Mouse (Mus musculus) lung, embryonic 16.5 days (tissue): ENCODE measurements at regions not wholly inside any gene's neighbourhood (a gene's known extent, or its start where the extent isn't known, plus 50 kb on each side); places are given as distances from the start of the nearest gene placed in this dataset.
A peak's percentile ranks its signal among the peaks of the same experiment; 100 is the strongest.

Experiments
- ATAC-seq: fragments of 200-750 bp; cut with Nextera tagmentation; 2 replicates; pipeline ENCODE4 v1.8.0; 2017; ENCODE audit warnings: low read depth, mild to moderate bottlenecking, moderate library complexity
- H3K27ac ChIP-seq: fragments of 300-500 bp; sonication (generic); 2 replicates; pipeline ENCODE4 v1.5.1; 2014; ENCODE audit warnings: mild to moderate bottlenecking, control low read depth, low read length
- H3K27me3 ChIP-seq: fragments of 300-500 bp; sonication (generic); 2 replicates; pipeline ENCODE4 v1.6.1; 2014; ENCODE audit warnings: low read depth, low read length, mixed read lengths; ENCODE audit not compliant: control insufficient read depth, insufficient read depth
- H3K36me3 ChIP-seq: fragments of 300-500 bp; sonication (generic); 2 replicates; pipeline ENCODE4 v1.6.1; 2014; ENCODE audit warnings: low read length; ENCODE audit not compliant: control insufficient read depth, insufficient read depth
- H3K4me1 ChIP-seq: fragments of 300-500 bp; sonication (generic); replicated peaks from 2 replicates; pipeline ENCODE4 v1.6.1; 2014; ENCODE audit warnings: low read length, mixed read lengths; ENCODE audit not compliant: control insufficient read depth, insufficient read depth
- H3K4me2 ChIP-seq: fragments of 300-500 bp; sonication (generic); 2 replicates; pipeline ENCODE4 v1.6.1; 2014; ENCODE audit warnings: low read depth, low read length, control low read depth
- H3K4me3 ChIP-seq: fragments of 300-500 bp; sonication (generic); 2 replicates; pipeline ENCODE4 v1.5.1; 2014; ENCODE audit warnings: mild to moderate bottlenecking, low read length, control low read depth
- H3K9ac ChIP-seq: fragments of 300-500 bp; sonication (generic); 2 replicates; pipeline ENCODE4 v1.6.1; 2014; ENCODE audit warnings: low read length, control low read depth
- H3K9me3 ChIP-seq: fragments of 300-500 bp; sonication (generic); 2 replicates; pipeline ENCODE4 v1.6.1; 2016; ENCODE audit warnings: low read length; ENCODE audit not compliant: control insufficient read depth
- WGBS: fragments of 180-500 bp; shearing (Covaris S2); extraction: QIAGEN DNeasy Blood & Tissue Kit; methylation state at CpG from one replicate; pipeline ENCODE4 v1.1.7; 2014; 5-methylcytosine and 5-hydroxymethylcytosine counted together

DNA sequence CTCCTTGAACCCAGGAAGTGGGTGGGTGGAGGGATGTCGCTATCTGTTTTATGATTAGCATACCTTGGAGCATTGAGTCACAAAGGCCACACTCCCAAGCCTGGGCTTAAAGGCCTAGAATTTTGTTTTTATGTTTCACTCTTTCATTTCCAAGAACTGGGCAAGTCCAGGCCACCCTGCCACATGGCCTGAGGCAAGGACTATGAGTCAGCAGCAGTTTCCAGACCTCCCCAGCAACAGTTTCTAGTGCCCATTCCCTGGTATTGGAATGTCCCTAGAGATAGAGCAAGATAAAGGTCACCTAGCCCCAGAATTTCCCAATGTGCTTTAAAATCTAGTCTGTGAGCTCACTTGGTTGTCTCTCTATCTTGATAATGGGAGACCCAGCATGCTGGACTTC is 178.0 kb downstream of the Samd5 start:
- WGBS: 88% methylated on average over 1 of the region's 1 CpGs
- H3K4me1 ChIP-seq: 0 out of 2 replicates have a peak, but pooled peaks cover 2% of the 10 kb centered on the region
- H3K27ac ChIP-seq: no peak overlapping the region
- ATAC-seq: no peak
- H3K4me3 ChIP-seq: no peak overlapping the region
- H3K27me3 ChIP-seq: no peaks in the 10 kb centered on the region
- no peak overlapping the region for H3K4me2 ChIP-seq
- H3K9me3 ChIP-seq: no peaks in the 10 kb centered on the region
- no peak overlapping the region for H3K9ac ChIP-seq
- no peaks in the 10 kb centered on the region for H3K36me3 ChIP-seq

DNA sequence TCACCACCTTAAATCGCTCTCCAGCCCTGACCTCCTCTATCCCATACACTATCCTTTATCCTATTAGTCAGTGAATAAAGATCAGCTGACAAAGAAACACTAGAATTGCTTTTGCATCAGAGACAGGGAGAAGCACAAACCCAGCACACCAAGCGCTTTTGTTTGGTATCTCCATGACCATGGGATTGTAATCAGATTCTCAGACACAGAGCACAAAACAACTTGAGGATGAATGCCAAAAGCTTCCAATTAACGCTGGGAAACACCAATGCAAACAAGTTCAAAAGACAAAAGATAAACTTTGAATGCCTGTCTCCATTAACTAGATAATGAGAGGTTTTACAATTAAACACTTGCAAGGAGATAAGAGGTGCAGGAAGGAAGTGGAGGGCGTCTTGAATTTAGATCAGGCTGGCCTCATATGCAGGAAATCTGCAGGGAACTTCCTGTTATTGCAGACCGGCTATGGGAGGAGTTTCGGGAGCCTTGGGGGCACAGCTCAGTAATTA is 179.8 kb downstream of the Samd5 start:
- H3K36me3 ChIP-seq: no peaks in the 10 kb centered on the region
- peak; percentile 69 for ATAC-seq
- H3K4me3 ChIP-seq: no peak overlapping the region
- H3K4me1 ChIP-seq: 0 out of 2 replicates have a peak, but pooled peaks cover 2% of the 10 kb centered on the region
- peak overlapping the region; percentile 27; the same call in 1 of the 2 replicates for H3K27ac ChIP-seq
- WGBS: 25% methylated on average over 6 of the region's 6 CpGs
- H3K9me3 ChIP-seq: no peaks in the 10 kb centered on the region
- no peaks in the 10 kb centered on the region for H3K27me3 ChIP-seq
- H3K9ac ChIP-seq: no peak overlapping the region
- H3K4me2 ChIP-seq: no peak overlapping the region

DNA sequence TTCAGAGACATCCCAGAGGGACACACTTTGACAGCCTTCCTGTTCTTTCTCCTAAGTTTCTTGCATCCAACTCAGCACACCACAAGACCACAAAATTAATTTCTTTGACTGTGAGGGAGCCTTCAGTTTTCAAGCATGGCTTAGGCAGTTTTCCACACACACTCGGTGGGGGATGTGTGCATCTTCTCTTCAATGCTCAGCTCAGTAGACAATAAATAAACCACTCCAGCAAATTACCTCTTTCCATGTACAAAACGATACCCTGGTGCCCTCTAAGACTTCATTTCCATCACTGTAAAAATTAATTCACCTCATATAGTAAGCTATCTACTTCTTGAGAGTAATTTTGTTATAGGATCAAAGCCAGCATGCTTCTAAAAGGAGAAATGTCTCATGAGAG is 184.6 kb downstream of the Samd5 start:
- H3K4me3 ChIP-seq: no peak overlapping the region
- 0 out of 2 replicates have a peak, but pooled peaks cover 2% of the 10 kb centered on the region for H3K4me1 ChIP-seq
- no peaks in the 10 kb centered on the region for H3K9me3 ChIP-seq
- H3K9ac ChIP-seq: no peak overlapping the region
- no peak overlapping the region for H3K27ac ChIP-seq
- H3K36me3 ChIP-seq: no peaks in the 10 kb centered on the region
- H3K4me2 ChIP-seq: no peak overlapping the region
- no peaks in the 10 kb centered on the region for H3K27me3 ChIP-seq
- ATAC-seq: no peak
- WGBS: 73% methylated on average over 2 of the region's 2 CpGs

DNA sequence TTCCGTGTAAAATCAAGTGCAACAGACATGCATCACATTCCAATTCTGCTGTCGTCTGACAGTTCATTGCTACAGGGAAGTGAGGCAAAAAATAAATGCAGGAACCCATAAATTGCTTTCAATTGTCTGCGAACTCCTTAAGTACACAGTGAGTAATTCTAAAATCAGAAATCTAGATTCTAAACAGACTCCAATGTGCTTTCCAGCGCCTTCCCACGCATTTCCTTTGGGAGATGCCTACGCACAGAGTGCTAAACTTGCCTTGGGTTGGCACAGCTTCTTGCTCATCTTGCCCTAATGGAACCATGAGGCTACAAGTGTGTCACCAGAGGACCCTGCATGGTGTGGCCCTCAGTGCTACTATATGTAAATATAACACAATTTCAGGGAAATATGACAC is 212.6 kb downstream of the Samd5 start:
- Histone ChIP-seq H3K36me3 (no peaks in the 10 kb centered on the region), H3K27ac (no peak overlapping the region), H3K4me2 (no peak overlapping the region), H3K4me3 (no peak overlapping the region), H3K9me3 (no peaks in the 10 kb centered on the region), H3K9ac (no peak overlapping the region), H3K4me1 (no peaks in the 10 kb centered on the region), H3K27me3 (no peaks in the 10 kb centered on the region)
- ATAC-seq: no peak
- WGBS: 62% methylated on average over 6 of the region's 6 CpGs

DNA sequence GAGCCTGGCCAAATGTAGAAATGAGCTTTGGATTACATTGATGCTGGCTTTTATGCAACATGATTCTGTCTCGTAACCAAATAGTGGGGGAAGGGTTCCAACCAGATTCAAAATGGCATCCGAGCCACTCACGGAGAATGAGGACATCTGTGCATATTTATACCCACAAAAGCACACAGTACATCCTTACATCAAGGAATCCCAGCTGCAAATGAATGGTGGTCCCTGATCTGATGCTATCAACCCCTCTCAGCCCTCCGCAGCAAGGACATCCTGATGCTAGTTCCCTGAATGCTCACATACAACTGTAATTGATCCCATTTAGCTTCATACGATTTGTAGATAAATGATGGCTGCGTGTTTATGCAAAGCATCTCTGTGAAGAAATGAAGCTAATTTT is 215.9 kb downstream of the Samd5 start:
- 88% methylated on average over 6 of the region's 6 CpGs for WGBS
- no peaks in the 10 kb centered on the region for H3K27me3 ChIP-seq
- no peak for ATAC-seq
- no peak overlapping the region for H3K9ac ChIP-seq
- no peaks in the 10 kb centered on the region for H3K4me1 ChIP-seq
- no peaks in the 10 kb centered on the region for H3K9me3 ChIP-seq
- H3K4me2 ChIP-seq: no peak overlapping the region
- H3K27ac ChIP-seq: no peak overlapping the region
- H3K36me3 ChIP-seq: no peaks in the 10 kb centered on the region
- H3K4me3 ChIP-seq: no peak overlapping the region

DNA sequence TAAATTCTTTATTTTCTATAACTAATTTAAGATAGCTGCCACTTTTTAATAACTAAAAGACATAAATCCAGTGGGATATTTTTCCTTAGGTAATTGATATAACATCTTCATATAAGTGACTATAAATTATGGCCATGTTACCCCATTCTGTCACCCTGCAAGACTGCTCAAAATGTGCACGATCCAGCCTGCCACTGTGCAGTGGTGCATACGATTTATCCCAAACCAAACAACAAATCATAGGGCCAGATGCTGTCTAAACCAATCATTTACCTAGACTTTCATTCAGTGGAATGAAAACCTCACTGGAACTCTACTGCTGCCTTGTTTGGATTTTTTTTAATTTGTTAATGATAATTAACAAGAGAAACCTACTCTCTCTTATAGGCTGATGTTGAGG is 216.5 kb downstream of the Samd5 start:
- no peak for ATAC-seq
- no peaks in the 10 kb centered on the region for H3K9me3 ChIP-seq
- H3K4me1 ChIP-seq: no peaks in the 10 kb centered on the region
- no peaks in the 10 kb centered on the region for H3K36me3 ChIP-seq
- H3K27ac ChIP-seq: no peak overlapping the region
- no peak overlapping the region for H3K4me3 ChIP-seq
- no peak overlapping the region for H3K4me2 ChIP-seq
- H3K9ac ChIP-seq: no peak overlapping the region
- H3K27me3 ChIP-seq: no peaks in the 10 kb centered on the region
- WGBS: 85% methylated on average over 2 of the region's 2 CpGs

DNA sequence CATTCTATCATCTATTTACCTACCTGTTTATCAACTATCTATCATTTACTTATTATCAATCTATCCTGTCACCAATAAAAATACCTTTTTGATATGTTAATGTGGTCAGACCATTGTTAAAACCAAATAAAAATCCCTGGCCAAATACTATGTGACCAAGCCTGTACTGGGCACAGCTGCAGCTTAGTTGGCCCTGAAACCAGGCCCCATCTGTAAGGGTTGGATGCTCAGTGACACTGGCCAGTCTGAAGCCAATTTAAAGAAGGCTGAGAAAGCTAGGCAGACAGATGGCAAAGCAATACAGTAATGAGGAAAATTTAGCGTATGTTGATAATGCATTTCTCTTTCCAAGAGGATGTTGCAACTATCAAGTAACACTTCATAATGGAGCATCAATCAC is 217.8 kb downstream of the Samd5 start:
- 68% methylated on average over 1 of the region's 1 CpGs for WGBS
- Histone ChIP-seq H3K4me3 (no peak overlapping the region), H3K36me3 (no peaks in the 10 kb centered on the region), H3K4me2 (no peak overlapping the region), H3K27ac (no peak overlapping the region), H3K9ac (no peak overlapping the region), H3K4me1 (no peaks in the 10 kb centered on the region), H3K27me3 (no peaks in the 10 kb centered on the region), H3K9me3 (no peaks in the 10 kb centered on the region)
- ATAC-seq: no peak

DNA sequence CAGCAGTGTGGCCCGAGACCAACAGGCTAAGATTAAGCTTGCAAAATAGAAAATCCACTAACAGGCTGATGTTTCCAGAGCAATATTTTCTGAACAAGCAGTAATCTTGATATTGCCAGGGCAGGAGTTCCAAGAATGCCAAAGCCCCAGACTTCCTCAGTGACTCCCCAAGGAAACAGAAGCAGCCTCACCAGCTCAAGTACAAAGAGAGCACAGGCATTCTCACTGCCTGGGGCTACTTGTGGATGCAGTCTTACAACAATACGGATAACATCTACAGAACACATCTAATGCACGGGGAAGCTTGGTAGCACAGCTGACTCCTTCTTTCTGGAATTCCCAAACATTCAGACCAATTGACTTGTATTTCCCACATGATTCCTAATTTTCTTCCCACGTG is 235.9 kb downstream of the Samd5 start:
- ATAC-seq: no peak
- Histone ChIP-seq H3K9me3 (no peaks in the 10 kb centered on the region), H3K9ac (no peak overlapping the region), H3K4me1 (no peaks in the 10 kb centered on the region), H3K36me3 (no peaks in the 10 kb centered on the region), H3K4me2 (no peak overlapping the region), H3K27ac (no peak overlapping the region), H3K4me3 (no peak overlapping the region), H3K27me3 (no peaks in the 10 kb centered on the region)
- WGBS: 56% methylated on average over 4 of the region's 4 CpGs

DNA sequence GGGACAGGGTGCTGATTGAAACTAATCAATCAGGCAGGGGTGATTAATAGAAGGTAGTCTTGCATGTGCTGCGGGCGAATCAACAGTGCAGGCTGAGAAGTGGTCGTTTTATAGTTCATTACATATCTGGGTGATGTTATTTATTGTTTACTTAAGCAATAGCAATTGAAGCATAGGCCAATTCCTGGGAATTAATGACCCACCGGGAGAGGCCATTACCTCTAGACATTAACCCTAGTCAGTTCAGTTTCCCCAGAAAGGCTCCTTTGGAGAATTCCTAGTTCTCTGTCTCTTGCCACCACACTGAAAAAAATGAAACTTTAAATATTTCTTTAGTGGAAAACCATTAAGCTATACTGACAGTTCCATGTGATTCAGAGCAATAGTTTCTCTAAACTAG is 236.6 kb downstream of the Samd5 start:
- H3K27me3 ChIP-seq: no peaks in the 10 kb centered on the region
- no peak overlapping the region for H3K4me2 ChIP-seq
- WGBS: 60% methylated on average over 4 of the region's 4 CpGs
- no peak overlapping the region for H3K27ac ChIP-seq
- H3K36me3 ChIP-seq: no peaks in the 10 kb centered on the region
- no peak overlapping the region for H3K4me3 ChIP-seq
- no peak for ATAC-seq
- H3K9me3 ChIP-seq: no peaks in the 10 kb centered on the region
- no peaks in the 10 kb centered on the region for H3K4me1 ChIP-seq
- no peak overlapping the region for H3K9ac ChIP-seq

DNA sequence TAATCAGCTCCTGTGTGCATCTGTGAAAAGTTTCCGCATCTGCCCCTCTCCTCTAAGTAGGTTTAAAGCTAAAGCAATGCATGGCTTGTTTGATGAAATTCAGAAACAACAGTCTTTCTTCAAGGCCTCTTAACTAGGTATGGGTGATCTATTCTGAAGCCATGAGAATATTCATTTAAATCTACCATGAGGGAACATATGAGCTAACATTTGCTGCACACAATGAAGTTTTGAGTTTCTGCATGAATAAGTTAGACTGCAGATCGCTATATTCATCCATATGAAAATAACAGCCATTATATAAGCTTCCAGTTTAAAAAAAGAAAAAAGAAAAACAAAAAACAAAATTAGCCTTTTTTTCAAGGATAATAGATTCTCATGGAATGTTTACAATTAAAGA is 245.9 kb downstream of the Samd5 start:
- Histone ChIP-seq H3K36me3 (no peaks in the 10 kb centered on the region), H3K4me1 (no peaks in the 10 kb centered on the region), H3K4me2 (no peak overlapping the region), H3K27me3 (no peaks in the 10 kb centered on the region), H3K27ac (no peak overlapping the region), H3K9ac (no peak overlapping the region), H3K9me3 (no peaks in the 10 kb centered on the region), H3K4me3 (no peak overlapping the region)
- no peak for ATAC-seq
- WGBS: 96% methylated on average over 2 of the region's 2 CpGs
